ENCODE assay signal across 8 mouse cellular contexts in genomic region chr2:161511880-161512570, GRCm38 (mm10).
DNase-seq lines count a peak whose midpoint lies in the region; ATAC-seq and TF ChIP-seq lines count a peak whose summit lies in the region.
"Not testable (repeated sequence)": the region's sequence is repeated elsewhere in the genome, so short reads cannot be mapped to it uniquely, and the experiment has no call there.

No protein-coding gene starts in this region.

- TF ChIP-seq CTCF in liver, postnatal 0 days (IDR thresholded peaks at IDR 0.05; ENCODE audit: low read depth), result 0 out of 2 replicates have a peak, but pooled peaks have one; percentile 13

- not testable (repeated sequence) for H3K27me3 ChIP-seq in hindbrain, embryonic 15.5 days; kidney, embryonic 16.5 days (ENCODE audit: insufficient read depth, low read length); liver, postnatal 0 days (ENCODE audit: insufficient read depth, low read length); midbrain, embryonic 15.5 days (replicated peaks); splenic B cell, adult 2 months (ENCODE audit: control insufficient read depth, insufficient read depth, low read length, poor library complexity, severe bottlenecking)

- peak; percentile 62; the same call in 1 of the 2 replicates for ATAC-seq in frontal cortex, adult (ENCODE audit: low TSS enrichment)
- peak; percentile 59 for ATAC-seq in hindbrain, embryonic 15.5 days (ENCODE audit: low FRiP score, low read depth)
- peak; percentile 74 for ATAC-seq in kidney, embryonic 16.5 days (ENCODE audit: low FRiP score, low TSS enrichment)
- peak; percentile 62 for ATAC-seq in liver, postnatal 0 days
- peak; percentile 78 for ATAC-seq in midbrain, embryonic 15.5 days (replicated peaks)

- not testable (repeated sequence) for H3K27ac ChIP-seq in hindbrain, embryonic 15.5 days (replicated peaks); kidney, embryonic 16.5 days (ENCODE audit: low read length); liver, postnatal 0 days (ENCODE audit: low read depth); midbrain, embryonic 15.5 days

- H3K9me3 ChIP-seq in hindbrain, embryonic 15.5 days; kidney, embryonic 16.5 days (ENCODE audit: low read length); liver, postnatal 0 days (ENCODE audit: low read length); midbrain, embryonic 15.5 days: not testable (repeated sequence)

- 20% methylated on average over 6 of the region's 15 CpGs for WGBS in hindbrain, embryonic 15.5 days
- 22% methylated on average over 5 of the region's 15 CpGs for WGBS in kidney, embryonic 16.5 days
- WGBS in liver, postnatal 0 days (ENCODE audit: insufficient replicate concordance), result 19% methylated on average over 5 of the region's 15 CpGs
- 23% methylated on average over 6 of the region's 15 CpGs for WGBS in midbrain, embryonic 15.5 days

- peaks cover 11% of the 10 kb centered on the region for H3K4me1 ChIP-seq in hindbrain, embryonic 15.5 days (replicated peaks)
- H3K4me1 ChIP-seq in kidney, embryonic 16.5 days (ENCODE audit: insufficient read depth, low read length); liver, postnatal 0 days (ENCODE audit: insufficient read depth); midbrain, embryonic 15.5 days: not testable (repeated sequence)

- H3K4me2 ChIP-seq in hindbrain, embryonic 15.5 days; kidney, embryonic 16.5 days (replicated peaks; ENCODE audit: low read depth, low read length); liver, postnatal 0 days (ENCODE audit: low read depth, low read length); midbrain, embryonic 15.5 days: not testable (repeated sequence)

- H3K36me3 ChIP-seq in hindbrain, embryonic 15.5 days; kidney, embryonic 16.5 days (ENCODE audit: insufficient read depth, low read length); liver, postnatal 0 days (replicated peaks; ENCODE audit: insufficient read depth, low read length); midbrain, embryonic 15.5 days (replicated peaks); splenic B cell, adult 2 months (ENCODE audit: control insufficient read depth, insufficient read depth, low read length, poor library complexity, severe bottlenecking): not testable (repeated sequence)

- H3K4me3 ChIP-seq in hindbrain, embryonic 15.5 days; kidney, embryonic 16.5 days (ENCODE audit: low read length); liver, postnatal 0 days (ENCODE audit: low read depth, low read length); midbrain, embryonic 15.5 days: not testable (repeated sequence)

- H3K9ac ChIP-seq in hindbrain, embryonic 15.5 days; kidney, embryonic 16.5 days (replicated peaks; ENCODE audit: low read length); liver, postnatal 0 days (replicated peaks); midbrain, embryonic 15.5 days: not testable (repeated sequence)

- peak; percentile 57 for DNase-seq in Muller cell, postnatal 12 days (ENCODE audit: inconsistent ontology term)
- peak; percentile 42 for DNase-seq in embryo, embryonic 9.5 days (ENCODE audit: extremely low spot score)
- not testable (repeated sequence) for DNase-seq in liver, postnatal 0 days
- DNase-seq in splenic B cell, adult 2 months (ENCODE audit: low read depth, low spot score), result peak; percentile 73

- not testable (repeated sequence) for TF ChIP-seq EP300 in liver, postnatal 0 days (IDR thresholded peaks at IDR 0.05; ENCODE audit: low read depth)
